Mouse (Mus musculus): ENCODE results near the gene Plod2.

Plod2 gene

DNA sequence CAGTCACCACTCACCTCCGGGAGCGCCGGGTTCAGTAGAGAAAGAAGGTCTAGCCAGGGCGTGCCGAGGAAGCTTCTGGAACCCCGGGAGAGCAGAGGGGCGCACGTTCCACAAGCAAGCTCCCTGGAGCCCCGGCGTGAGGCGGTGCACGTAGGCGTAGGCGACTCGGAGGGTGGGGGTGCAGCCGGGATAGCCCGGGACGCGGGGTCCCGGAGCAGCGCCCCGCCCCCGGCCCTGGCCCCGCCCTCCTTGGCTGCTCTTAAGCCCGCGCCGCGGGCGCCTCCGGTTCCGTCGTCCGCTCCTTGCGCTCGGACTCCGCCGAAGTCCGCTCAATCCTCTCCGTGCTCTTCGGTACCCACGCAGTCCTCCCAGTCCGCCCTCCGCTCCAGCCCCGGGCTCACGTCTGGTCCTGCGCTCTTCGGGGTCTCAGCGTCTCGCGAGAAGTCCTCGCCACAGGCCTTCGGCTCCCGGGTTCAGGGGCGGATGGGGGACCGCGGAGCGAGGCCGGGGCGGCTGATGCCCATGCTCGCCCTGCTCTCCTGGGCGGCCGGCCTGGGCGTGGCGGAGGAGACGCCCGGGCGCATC, at the start of gene Plod2:
Plod2 (plus strand) TSS at position 247 of the 585 bp plus-strand sequence.
- no peak for DNase-seq (ENCODE audit: low spot score in 2 of 2)

- peak; percentile 3 to 85 for DNase-seq (ENCODE audit: low spot score in 2 of 2)
Measured at GRCm38 (mm10) chr9:92499710-92500410, 42.2 kb upstream of the Plod2 start.

- DNase-seq (ENCODE audit: low spot score in 2 of 2), result no peak
Measured at GRCm38 (mm10) chr9:92504256-92504655, 37.8 kb upstream of the Plod2 start.

GRCm38 (mm10) chr9:92504889-92505288, 37.1 kb upstream of the Plod2 start:
- DNase-seq (ENCODE audit: low spot score in 2 of 2), result no peak

DNA sequence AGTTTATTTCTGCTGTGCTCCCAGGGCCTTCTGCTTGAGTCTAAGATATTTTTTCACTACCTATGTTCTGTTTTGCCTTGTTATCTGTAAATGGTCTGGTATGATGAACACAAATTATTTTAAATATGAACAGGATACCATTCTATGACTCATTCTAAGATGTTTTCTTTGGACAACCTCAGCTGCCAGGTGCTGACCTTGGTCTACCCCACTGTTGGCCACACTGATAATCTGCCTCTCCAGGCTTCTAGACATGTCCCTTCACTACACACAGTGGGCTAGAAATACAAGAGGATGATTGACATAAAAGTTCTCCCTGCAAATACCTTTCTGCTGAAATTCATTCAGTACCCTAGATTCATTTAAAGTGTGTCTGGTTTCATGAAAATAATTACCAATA, 30.3 kb upstream of the Plod2 start:
- DNase-seq (ENCODE audit: low spot score in 2 of 2), result no peak

- DNase-seq (ENCODE audit: low spot score in 2 of 2), result no peak
Measured at GRCm38 (mm10) chr9:92517036-92517435, 25.0 kb upstream of the Plod2 start.

DNA sequence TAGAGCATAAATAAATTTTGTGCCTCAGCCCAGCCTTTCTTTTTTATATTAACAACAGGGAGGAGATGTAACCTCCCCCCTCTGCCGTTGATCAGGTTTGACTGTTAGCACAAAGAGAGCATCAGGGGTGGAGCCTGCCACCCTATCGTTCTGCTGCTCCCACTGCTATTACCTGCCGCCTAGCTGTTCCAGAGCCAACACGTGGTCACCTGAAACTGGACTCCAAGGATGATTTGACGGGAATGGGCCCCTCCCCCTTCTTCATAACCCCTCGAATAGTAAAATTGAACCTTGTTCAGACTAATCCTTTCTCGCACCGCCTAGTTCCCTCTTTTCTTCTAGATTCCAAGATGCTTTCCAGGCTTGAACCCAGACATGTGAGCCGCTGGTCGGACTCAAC, 21.3 kb upstream of the Plod2 start:
- no peak for DNase-seq (ENCODE audit: low spot score in 2 of 2)

GRCm38 (mm10) chr9:92524506-92524905, 17.5 kb upstream of the Plod2 start:
- no peak for DNase-seq (ENCODE audit: low spot score in 2 of 2)

- DNase-seq (ENCODE audit: low spot score in 2 of 2), result no peak
Measured at GRCm38 (mm10) chr9:92530055-92530454, 12.0 kb upstream of the Plod2 start.

DNA sequence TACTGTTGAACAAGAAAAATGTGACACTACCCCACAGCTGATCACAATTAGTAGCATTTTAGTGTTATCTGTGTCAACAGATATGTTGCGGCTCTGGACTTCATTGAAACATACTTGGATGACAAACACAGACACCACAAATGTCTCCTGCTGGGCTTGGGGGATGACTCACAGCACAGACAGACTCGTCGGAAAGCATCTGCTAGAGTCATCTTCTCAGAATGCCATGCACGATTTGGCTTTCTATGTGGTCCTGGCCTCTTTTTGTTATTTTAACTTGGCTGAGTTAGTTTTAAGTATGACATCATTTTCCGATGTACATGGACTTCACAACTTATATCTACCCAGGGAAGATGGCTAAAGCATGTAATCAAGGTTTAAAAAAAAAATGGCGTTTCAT, 4.3 kb upstream of the Plod2 start:
- DNase-seq (ENCODE audit: low spot score in 2 of 2), result peak in 1 of 2 experiments; percentile 7

DNA sequence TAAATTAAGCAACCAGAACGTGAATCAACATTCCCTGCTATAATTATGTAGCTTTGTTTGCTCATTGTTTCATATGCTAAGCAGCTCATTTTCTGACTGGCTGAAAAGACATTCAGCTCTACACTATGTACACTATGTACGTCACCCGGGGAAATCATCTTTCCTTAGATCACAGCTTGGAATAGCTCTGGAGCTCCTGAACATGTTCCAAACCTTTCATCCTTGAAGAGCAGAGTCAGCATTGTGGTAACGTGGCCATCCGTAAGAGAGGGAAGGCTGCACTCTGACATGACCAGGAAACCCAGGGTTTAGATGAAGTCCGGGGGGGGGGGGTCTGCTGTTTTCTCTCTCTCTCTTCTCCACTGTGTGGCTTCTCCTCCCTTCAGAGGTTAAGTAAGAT, 3.8 kb upstream of the Plod2 start:
- no peak for DNase-seq (ENCODE audit: low spot score in 2 of 2)

DNA sequence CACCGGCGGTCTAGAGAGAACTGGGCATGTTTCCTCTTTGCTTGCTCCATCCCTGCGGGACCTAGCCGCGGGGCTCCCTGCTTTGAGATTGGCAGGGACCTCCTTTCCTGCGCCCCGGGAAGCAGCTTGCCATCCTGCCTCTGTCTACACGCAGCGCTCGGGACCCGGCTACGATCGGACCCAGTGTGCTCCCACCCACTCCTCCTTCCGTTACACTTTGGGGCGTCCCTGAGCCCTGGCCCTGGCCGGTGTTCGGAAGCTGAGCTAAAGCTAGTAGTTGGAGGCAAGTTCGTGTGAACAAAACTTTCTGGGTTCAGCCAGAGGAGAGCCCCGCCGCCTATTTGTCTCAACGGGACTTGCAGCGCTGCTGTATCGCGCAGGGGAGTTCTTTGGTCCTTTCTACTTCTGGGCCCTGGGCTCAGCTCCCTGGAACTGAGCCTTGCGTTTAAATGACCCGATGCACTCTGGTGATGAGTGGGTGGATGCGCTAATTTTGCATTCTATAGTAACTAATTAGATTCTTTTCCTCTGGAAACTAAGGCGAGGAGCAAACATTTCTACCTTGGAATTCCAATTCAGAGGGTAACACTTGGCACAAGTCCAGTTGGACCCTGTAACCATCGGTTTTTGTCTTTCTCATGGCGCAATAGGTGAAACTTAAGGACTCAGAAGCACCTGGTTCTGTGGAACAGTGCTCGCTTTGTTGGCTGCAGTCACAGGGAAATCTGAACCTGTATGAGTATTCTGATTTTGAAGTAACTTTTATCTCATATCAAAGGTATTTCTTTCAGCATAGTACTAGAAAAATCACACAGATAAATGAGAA, 781 bp downstream of the Plod2 start:
- DNase-seq (ENCODE audit: low spot score in 2 of 2), result peak in 1 of 2 experiments; percentile 11

DNA sequence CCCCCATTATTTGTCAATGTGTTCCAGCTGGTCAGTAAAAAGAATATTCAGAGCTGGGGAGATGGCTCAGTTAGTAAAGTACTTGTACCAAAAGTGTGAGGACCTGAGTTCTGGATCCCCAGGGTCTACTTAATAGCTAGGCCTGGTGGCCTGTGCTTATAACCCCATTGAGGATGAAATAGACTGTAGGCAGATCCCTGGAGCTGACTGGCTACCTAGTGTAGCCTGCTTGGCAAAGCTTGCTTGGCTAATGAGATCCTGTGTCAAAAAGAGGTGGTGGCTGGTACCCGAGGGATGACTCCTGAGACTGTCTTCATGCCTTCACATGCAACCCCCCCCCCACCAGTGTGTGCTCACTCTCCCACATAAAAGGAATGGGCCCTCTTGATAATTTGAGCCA, 2.1 kb downstream of the Plod2 start:
- no peak for DNase-seq (ENCODE audit: low spot score in 2 of 2)

DNA sequence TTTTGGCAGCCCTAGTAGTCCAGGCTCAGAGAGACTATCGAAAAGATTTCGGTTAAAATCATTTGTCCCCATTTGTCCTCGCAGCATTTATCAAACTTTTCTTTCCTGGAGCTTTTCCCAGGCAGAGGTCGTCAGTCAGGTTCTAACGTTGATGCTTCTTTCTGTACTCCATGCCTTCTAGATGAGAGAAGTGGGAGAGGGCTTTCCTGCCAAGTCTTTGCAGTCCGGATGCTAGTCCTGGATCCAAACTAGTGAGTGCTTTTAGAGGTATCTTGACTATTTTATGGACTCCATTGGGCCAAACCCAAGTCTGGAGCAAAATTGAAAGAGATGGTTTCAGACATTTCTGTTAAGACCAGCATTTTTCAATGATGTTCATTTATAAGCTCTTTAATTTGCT, 3.0 kb downstream of the Plod2 start:
- no peak for DNase-seq (ENCODE audit: low spot score in 2 of 2)

DNA sequence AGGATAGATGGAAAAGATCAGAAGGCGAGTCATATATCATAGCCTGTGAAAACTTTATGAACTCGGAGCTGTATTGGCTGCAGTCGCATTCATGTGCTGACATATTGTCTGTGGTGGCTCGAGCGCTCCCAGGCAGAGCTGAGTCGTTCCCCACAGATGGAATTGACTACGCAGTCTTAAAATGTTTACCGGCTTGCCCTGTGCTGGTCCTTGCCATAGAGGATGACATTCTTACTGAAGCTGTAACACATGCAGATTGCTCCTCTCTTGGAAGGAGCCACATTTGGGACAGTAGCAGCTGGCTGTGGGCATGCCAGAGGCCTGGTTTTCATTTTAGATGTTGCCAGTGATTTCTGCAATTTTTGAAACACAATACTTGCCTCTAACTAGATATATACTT, 4.4 kb downstream of the Plod2 start:
- no peak for DNase-seq (ENCODE audit: low spot score in 2 of 2)

DNA sequence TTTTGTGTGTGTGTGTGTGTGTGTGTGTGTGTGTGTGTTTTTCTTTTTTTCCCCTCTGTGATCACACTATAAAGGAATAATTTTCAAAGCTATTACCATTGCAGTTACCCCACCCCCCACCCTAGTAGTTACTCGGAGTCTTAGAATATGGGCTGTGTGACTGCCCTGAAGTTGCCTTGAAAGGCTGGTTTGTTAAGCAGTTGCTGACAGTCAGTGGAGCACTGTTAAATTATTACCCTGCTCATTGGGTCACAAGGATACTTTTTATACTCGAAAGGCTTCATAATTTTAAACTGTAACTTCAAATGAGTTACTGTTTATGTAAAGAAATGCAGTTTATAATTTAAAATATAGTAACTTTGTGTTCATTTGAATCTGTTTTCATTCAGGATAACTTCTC, 5.1 kb downstream of the Plod2 start:
- no peak for DNase-seq (ENCODE audit: low spot score in 2 of 2)

- DNase-seq (ENCODE audit: low spot score in 2 of 2), result no peak
Measured at GRCm38 (mm10) chr9:92547821-92548220, 5.8 kb downstream of the Plod2 start.

GRCm38 (mm10) chr9:92548603-92549002, 6.6 kb downstream of the Plod2 start:
- DNase-seq (ENCODE audit: low spot score in 2 of 2), result no peak

- peak in 1 of 2 experiments; percentile 5 for DNase-seq (ENCODE audit: low spot score in 2 of 2)
Measured at GRCm38 (mm10) chr9:92549811-92550490, 7.9 kb downstream of the Plod2 start.

DNA sequence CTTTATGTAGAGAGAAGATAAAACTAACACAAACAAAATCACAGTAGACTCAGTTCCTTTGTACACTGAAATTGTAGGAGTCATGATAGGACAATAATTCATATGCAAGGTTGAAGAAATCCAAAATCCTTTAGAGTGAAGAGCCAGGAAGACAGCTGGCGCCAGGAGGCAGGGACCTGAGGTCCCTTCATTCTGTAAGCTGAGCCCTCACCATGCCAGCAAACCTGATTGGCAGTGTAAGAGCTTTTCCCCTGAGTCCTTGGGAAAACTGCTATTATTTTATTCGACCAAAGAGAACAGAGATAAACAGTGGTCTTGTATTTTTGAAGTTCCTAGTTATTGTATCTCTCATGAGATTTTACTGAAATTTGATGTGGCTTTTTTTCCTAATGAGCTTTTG, 9.0 kb downstream of the Plod2 start:
- DNase-seq (ENCODE audit: low spot score in 2 of 2), result no peak

GRCm38 (mm10) chr9:92551666-92552065, 9.6 kb downstream of the Plod2 start:
- no peak for DNase-seq (ENCODE audit: low spot score in 2 of 2)

- no peak for DNase-seq (ENCODE audit: low spot score in 2 of 2)
Measured at GRCm38 (mm10) chr9:92552691-92553090, 10.7 kb downstream of the Plod2 start.

All from left cerebral cortex, adult 9 months (tissue).